Mouse (Mus musculus) G1E (cell line): ENCODE results near the gene Olfr91. TPM values are rescaled to one million over a fixed set of nuclear protein-coding genes. Genes with fewer than 3 reads are reported as not detected.

Experiments
- ATAC-seq: 2 replicates; pipeline ENCODE4 v1.8.0; 2016; ENCODE audit warnings: mild to moderate bottlenecking; ENCODE audit not compliant: insufficient number of reproducible peaks, poor library complexity, low FRiP score, severe bottlenecking; ENCODE audit errors: extremely low read depth
- DNase-seq: peaks from one replicate; pipeline ENCODE4 v3.0.0; 2012; ENCODE audit warnings: low spot score
- H3K27me3 ChIP-seq: 2 replicates; pipeline ENCODE4 v1.6.1; 2012; ENCODE audit warnings: mild to moderate bottlenecking, low read length, inconsistent platforms; ENCODE audit not compliant: insufficient read depth
- H3K36me3 ChIP-seq: replicated peaks from 2 replicates; pipeline ENCODE3; 2012; ENCODE audit warnings: mild to moderate bottlenecking, inconsistent platforms
- H3K4me1 ChIP-seq: 2 replicates; pipeline ENCODE4 v1.6.1; 2012; ENCODE audit warnings: low read depth, low read length, inconsistent platforms, mixed read lengths; ENCODE audit not compliant: insufficient read depth
- H3K4me3 ChIP-seq: 2 replicates; pipeline ENCODE4 v1.5.1; 2012; ENCODE audit warnings: low read depth, mild to moderate bottlenecking, inconsistent platforms, low read length, moderate library complexity, mixed read lengths
- H3K9me3 ChIP-seq: replicated peaks from 2 replicates; pipeline ENCODE4 v1.6.1; 2012; ENCODE audit warnings: inconsistent platforms
- CTCF ChIP-seq: IDR thresholded peaks from 2 replicates; pipeline ENCODE4 v1.5.1; 2012; ENCODE audit warnings: low read depth, low read length, inconsistent platforms, mixed read lengths
- GATA1 ChIP-seq: IDR thresholded peaks from 2 replicates; pipeline ENCODE4 v1.6.1; 2012; ENCODE audit warnings: borderline replicate concordance, low read length, inconsistent platforms, mixed read lengths
- GATA2 ChIP-seq: IDR thresholded peaks from 2 replicates; pipeline ENCODE4 v1.6.1; 2012; ENCODE audit warnings: low read depth, low read length, inconsistent platforms, borderline replicate concordance
- POLR2AphosphoS5 ChIP-seq: IDR thresholded peaks from 2 replicates; pipeline ENCODE4 v1.6.1; 2012; ENCODE audit warnings: low read depth, low read length, inconsistent platforms; ENCODE audit not compliant: insufficient replicate concordance
- TAL1 ChIP-seq: conservative IDR thresholded peaks from 2 replicates; pipeline ENCODE4 v1.6.1; 2012; ENCODE audit warnings: low read depth, low read length, inconsistent platforms, mixed read lengths
- polyA plus RNA-seq: library from polyadenylated mRNA; stranded (reverse); fragments of >175 nt; gene quantifications from 2 replicates; pipeline ENCODE4 v1.2.3, GENCODE M21; 2012
- total RNA-seq, 2 experiments: library from RNA; stranded (forward) in 1 of 2; stranded (reverse) in 1 of 2; fragments of 200-1000 nt in 1 of 2; fragments of >200 nt in 1 of 2; fragmentation: Nextera tagmentation in 1 of 2; gene quantifications; 2 replicates each; pipeline ENCODE4 v1.2.3; 2014 to 2017

Gene Olfr91
- total and polyA plus RNA-seq, 3 experiments, result 0.05 TPM; not detected in 2

- H3K9me3 ChIP-seq, result no peaks in the 10 kb centered on the region
- no peak for ATAC-seq
- H3K27me3 ChIP-seq, result no peaks in the 10 kb centered on the region
- H3K4me3 ChIP-seq, result no peak overlapping the region
- DNase-seq, result no peak
- TF ChIP-seq GATA1 (no peak), TAL1 (no peak), CTCF (no peak), GATA2 (no peak), POLR2AphosphoS5 (no peak)
- peaks cover 62% of the 10 kb centered on the region for H3K36me3 ChIP-seq
- H3K4me1 ChIP-seq, result peaks cover 3% of the 10 kb centered on the region; the same call in 1 of the 2 replicates
These were observed 34.2 kb downstream of the Olfr91 start for GRCm38 (mm10) chr17:37063686-37064495.

GRCm38 (mm10) chr17:37063063-37063462 is 35.0 kb downstream of the Olfr91 start:
- H3K36me3 ChIP-seq, result peaks cover 61% of the 10 kb centered on the region

GRCm38 (mm10) chr17:37062101-37062641 is 35.9 kb downstream of the Olfr91 start:
- peaks cover 54% of the 10 kb centered on the region for H3K36me3 ChIP-seq
- TF ChIP-seq GATA1 (no peak), CTCF (no peak), TAL1 (no peak), POLR2AphosphoS5 (no peak), GATA2 (no peak)
- H3K9me3 ChIP-seq, result no peaks in the 10 kb centered on the region
- ATAC-seq (no peak), DNase-seq (no peak)
- no peaks in the 10 kb centered on the region for H3K27me3 ChIP-seq
- H3K4me3 ChIP-seq, result no peak overlapping the region
- H3K4me1 ChIP-seq, result peaks cover 3% of the 10 kb centered on the region; the same call in 1 of the 2 replicates

More at GRCm38 (mm10) chr17:37063063-37063462, 35.0 kb downstream of the Olfr91 start:
- Histone ChIP-seq H3K27me3 (no peaks in the 10 kb centered on the region), H3K4me1 (peaks cover 3% of the 10 kb centered on the region; the same call in 1 of the 2 replicates), H3K9me3 (no peaks in the 10 kb centered on the region), H3K4me3 (no peak overlapping the region)
- ATAC-seq, result no peak
- DNase-seq, result no peak
- no peak for TF ChIP-seq GATA1
- no peak for TF ChIP-seq GATA2
- no peak for TF ChIP-seq CTCF
- no peak for TF ChIP-seq TAL1
- no peak for TF ChIP-seq POLR2AphosphoS5

GRCm38 (mm10) chr17:37061435-37061834 is 36.6 kb downstream of the Olfr91 start:
- H3K4me3 ChIP-seq, result no peak overlapping the region
- DNase-seq (no peak), ATAC-seq (no peak)
- no peaks in the 10 kb centered on the region for H3K4me1 ChIP-seq
- peaks cover 55% of the 10 kb centered on the region for H3K36me3 ChIP-seq
- H3K27me3 ChIP-seq, result no peaks in the 10 kb centered on the region
- TF ChIP-seq POLR2AphosphoS5, result no peak
- no peak for TF ChIP-seq CTCF
- TF ChIP-seq GATA2, result no peak
- no peak for TF ChIP-seq GATA1
- TF ChIP-seq TAL1, result no peak
- H3K9me3 ChIP-seq, result no peaks in the 10 kb centered on the region

GRCm38 (mm10) chr17:37056957-37057356 is 41.1 kb downstream of the Olfr91 start:
- Histone ChIP-seq H3K4me3 (no peak overlapping the region), H3K36me3 (peaks cover 47% of the 10 kb centered on the region), H3K9me3 (no peaks in the 10 kb centered on the region), H3K27me3 (no peaks in the 10 kb centered on the region), H3K4me1 (peaks cover 12% of the 10 kb centered on the region)
- ATAC-seq, result no peak
- TF ChIP-seq GATA2 (no peak), TAL1 (no peak)
- DNase-seq, result no peak

- no peak for DNase-seq
- Histone ChIP-seq H3K9me3 (no peaks in the 10 kb centered on the region), H3K4me1 (peaks cover 36% of the 10 kb centered on the region), H3K27me3 (peaks cover 9% of the 10 kb centered on the region; the same call in 1 of the 2 replicates), H3K36me3 (peaks cover 56% of the 10 kb centered on the region), H3K4me3 (no peak overlapping the region)
- no peak for TF ChIP-seq POLR2AphosphoS5
- TF ChIP-seq TAL1, result no peak
- no peak for TF ChIP-seq GATA2
- no peak for TF ChIP-seq CTCF
- ATAC-seq, result no peak
These were observed 46.3 kb downstream of the Olfr91 start for GRCm38 (mm10) chr17:37051745-37052144.
